In the genomic region with DNA sequence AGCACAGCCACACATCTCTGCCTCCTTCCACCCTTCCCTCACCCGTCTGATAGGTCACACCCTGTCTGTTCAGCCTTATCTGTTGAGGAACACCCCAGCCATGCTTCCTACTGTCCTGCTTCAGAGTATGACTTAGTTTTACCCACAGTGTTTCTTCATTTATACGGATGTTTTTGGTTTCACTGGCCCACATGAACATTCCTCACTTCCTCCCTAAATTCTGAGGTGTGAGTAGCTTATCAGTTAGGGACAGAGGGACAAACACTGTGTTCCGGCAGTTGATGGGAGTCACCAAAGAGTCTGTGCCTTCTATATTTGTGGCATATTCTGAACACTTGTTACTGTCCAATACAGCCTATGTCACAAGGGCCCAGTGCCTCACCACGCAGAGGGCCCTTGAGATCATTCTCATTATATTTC, we compare ENCODE assay signal across 14 mouse cellular contexts.
DNase-seq lines count a peak whose midpoint lies in the region; ATAC-seq and TF ChIP-seq lines count a peak whose summit lies in the region.
"Had no signal": no experiment of that assay in that cellular context is flagged by ENCODE, and none has a peak within 500 bp of the region (broad histone marks: within the 10 kb centered on the region; RNA-seq: fewer than 3 reads in every experiment).

No protein-coding gene starts in this region.

- intact Hi-C loops in heart, postnatal 36 days (cut with DNase I), result no loop called here

- H3K27ac ChIP-seq in heart, embryonic 10.5 days, result 0 out of 2 replicates have a peak overlapping the region, but pooled peaks have one; percentile 22
- no peak overlapping the region for H3K27ac ChIP-seq in kidney, adult 2 months (ENCODE audit: insufficient read depth, low read depth, low read length)
- H3K27ac ChIP-seq: embryonic facial prominence, embryonic 10.5 days; hindbrain, embryonic 15.5 days had no signal

- DNase-seq in heart, embryonic 10.5 days (ENCODE audit: low spot score), result no peak
- DNase-seq in heart, postnatal 36 days, result no peak
- peak; percentile 1 for DNase-seq in 416B (ENCODE audit: low read depth)
- no peak for DNase-seq in right cerebral cortex, postnatal 14 days
- DNase-seq in kidney, adult 9 months, result no peak
- DNase-seq in kidney, adult 2 months, result no peak
- DNase-seq: adrenal gland, postnatal 14 days; cerebellum, adult 18-20 months; kidney, postnatal 14 days; right cerebral cortex, adult 18-20 months had no signal

- TF ChIP-seq CTCF in kidney, adult 2 months (conservative IDR thresholded peaks at IDR 0.05; ENCODE audit: insufficient read depth, insufficient read length, low read depth, low read length), result no peak

- H3K36me3 ChIP-seq in heart, embryonic 10.5 days, result no peaks in the 10 kb centered on the region
- no peaks in the 10 kb centered on the region for H3K36me3 ChIP-seq in kidney, adult 2 months (ENCODE audit: control insufficient read depth, insufficient read depth, low read length)
- H3K36me3 ChIP-seq: embryonic facial prominence, embryonic 10.5 days; hindbrain, embryonic 15.5 days had no signal

- 42% methylated on average over 4 of the region's 4 CpGs for WGBS in heart, embryonic 10.5 days
- 85% methylated on average over 4 of the region's 4 CpGs for WGBS in kidney, adult 2 months

- H3K9me3 ChIP-seq in heart, embryonic 10.5 days, result no peaks in the 10 kb centered on the region
- H3K9me3 ChIP-seq: embryonic facial prominence, embryonic 10.5 days; hindbrain, embryonic 15.5 days had no signal

- ATAC-seq in granulocyte monocyte progenitor cell, adult 5-6 weeks (replicated peaks; ENCODE audit: poor library complexity, severe bottlenecking), result peak; percentile 72
- ATAC-seq in megakaryocyte, adult 5-6 weeks (ENCODE audit: poor library complexity, severe bottlenecking), result peak; percentile 73

- H3K4me3 ChIP-seq in heart, embryonic 10.5 days, result no peak overlapping the region
- H3K4me3 ChIP-seq in kidney, adult 2 months (ENCODE audit: insufficient read depth, low read depth, low read length), result no peak overlapping the region
- H3K4me3 ChIP-seq: embryonic facial prominence, embryonic 10.5 days; hindbrain, embryonic 15.5 days had no signal

- no peak for TF ChIP-seq POLR2A in kidney, adult 2 months (IDR thresholded peaks at IDR 0.05; ENCODE audit: low read depth, low read length)

- no peaks in the 10 kb centered on the region; the same call in 1 of the 2 replicates for H3K4me1 ChIP-seq in heart, embryonic 10.5 days
- H3K4me1 ChIP-seq in kidney, adult 2 months (ENCODE audit: control insufficient read depth, insufficient read depth, low read length), result no peaks in the 10 kb centered on the region
- H3K4me1 ChIP-seq: hindbrain, embryonic 15.5 days had no signal

- no peaks in the 10 kb centered on the region for H3K27me3 ChIP-seq in heart, embryonic 10.5 days (ENCODE audit: insufficient read depth, poor library complexity, severe bottlenecking)
- no peaks in the 10 kb centered on the region for H3K27me3 ChIP-seq in kidney, adult 2 months (replicated peaks; ENCODE audit: control insufficient read depth, insufficient read depth, low read length)
- H3K27me3 ChIP-seq: hindbrain, embryonic 15.5 days had no signal
